Mouse (Mus musculus): ENCODE results near the gene Strn4. TPM values are rescaled to one million over a fixed set of nuclear protein-coding genes. Genes with fewer than 3 reads are reported as not detected.

The Strn4 gene
- polyA plus RNA-seq, 1 experiment from 2014 or later: 73.9 TPM

DNA sequence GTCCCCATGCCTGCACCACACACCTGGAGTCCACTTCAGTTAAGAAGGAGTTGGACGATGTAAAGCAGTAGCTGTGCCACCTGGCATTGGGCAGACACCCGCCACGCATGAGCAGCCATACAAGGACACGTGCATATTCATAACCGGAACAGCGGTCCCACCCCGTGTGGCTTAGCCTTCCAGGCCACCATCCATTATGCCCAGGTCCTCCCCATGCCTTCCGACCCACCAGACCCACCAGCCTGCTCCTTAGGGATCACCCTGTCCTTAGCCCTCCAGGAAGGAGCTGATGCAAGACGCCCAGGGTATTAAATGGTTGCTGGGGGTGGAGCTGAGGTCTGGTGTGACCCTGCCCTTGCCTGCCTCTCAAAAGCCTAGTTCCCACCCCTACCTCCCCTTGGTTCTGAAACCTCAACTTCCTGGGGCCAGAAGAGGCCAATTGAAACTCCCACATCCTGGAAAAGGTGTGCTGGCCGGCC is 31.2 kb upstream of the Strn4 start:
- Histone ChIP-seq H3K36me3 (peaks cover 9% of the 10 kb centered on the region; the same call in 1 of the 2 replicates), H3K4me3 (peak overlapping the region; percentile 73; the same call in 1 of the 2 replicates), H3K27ac (peak overlapping the region; percentile 78), H3K4me2 (peak overlapping the region; percentile 92), H3K27me3 (no peaks in the 10 kb centered on the region), H3K9me3 (replicated peaks) (no peaks in the 10 kb centered on the region), H3K9ac (0 out of 2 replicates have a peak overlapping the region, but pooled peaks have one; percentile 15), H3K4me1 (replicated peaks) (peaks cover 36% of the 10 kb centered on the region)
- no peak for ATAC-seq (replicated peaks; ENCODE audit: insufficient number of reproducible peaks, insufficient read depth, low FRiP score, low read depth)
- WGBS: 80% methylated on average over 10 of the region's 10 CpGs

DNA sequence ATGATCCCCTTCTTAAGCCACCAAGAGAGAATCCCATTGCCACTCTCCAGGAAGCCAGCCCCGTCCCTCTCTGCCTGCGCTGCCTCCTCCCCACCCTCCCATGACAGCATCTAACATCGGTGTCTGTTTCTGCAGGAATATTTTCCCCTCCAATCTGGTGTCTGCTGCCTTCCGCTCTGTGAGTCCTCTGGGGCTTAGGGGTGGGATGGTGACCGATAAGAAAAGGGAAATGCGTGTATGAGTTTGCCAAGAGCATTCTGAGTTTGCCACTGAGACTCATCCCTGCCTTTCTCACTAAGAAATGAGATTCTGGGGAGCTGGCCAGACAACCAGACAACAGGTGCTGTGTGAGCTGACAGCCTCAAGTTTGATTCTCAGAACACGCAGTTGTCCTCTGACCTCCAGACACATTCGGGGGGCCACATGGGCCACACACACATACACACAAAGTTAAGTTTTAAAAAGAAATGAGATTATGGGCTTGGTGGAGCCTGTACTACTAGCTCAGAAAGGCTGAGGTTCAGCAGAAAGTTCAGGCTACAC is 30.1 kb upstream of the Strn4 start:
- Histone ChIP-seq H3K9ac (no peak overlapping the region), H3K4me1 (replicated peaks) (peaks cover 35% of the 10 kb centered on the region), H3K27ac (no peak overlapping the region), H3K4me2 (no peak overlapping the region), H3K9me3 (replicated peaks) (no peaks in the 10 kb centered on the region), H3K27me3 (no peaks in the 10 kb centered on the region), H3K36me3 (peaks cover 18% of the 10 kb centered on the region; the same call in 1 of the 2 replicates), H3K4me3 (no peak overlapping the region)
- no peak for ATAC-seq (replicated peaks; ENCODE audit: insufficient number of reproducible peaks, insufficient read depth, low FRiP score, low read depth)
- 68% methylated on average over 8 of the region's 8 CpGs for WGBS

DNA sequence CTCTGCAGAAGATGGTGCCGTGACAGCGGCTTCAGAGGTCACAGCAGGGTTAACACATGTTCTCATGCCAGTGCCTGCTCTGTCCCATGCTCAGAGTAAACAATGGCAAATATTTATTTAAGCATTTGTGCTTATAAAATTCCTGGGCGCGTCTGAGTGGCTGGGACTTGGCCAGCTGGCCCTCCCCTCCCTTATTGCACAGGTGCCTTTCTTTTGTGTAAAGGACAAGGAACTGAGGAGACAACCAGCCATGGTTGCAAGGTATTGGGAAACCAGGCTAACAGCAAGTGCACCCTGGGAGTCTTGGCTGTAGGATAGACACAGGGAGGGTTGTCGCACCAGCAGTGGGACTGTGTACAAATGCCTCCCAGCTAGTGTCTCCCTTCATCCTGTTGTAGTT is 23.4 kb upstream of the Strn4 start:
- H3K27ac ChIP-seq: no peak overlapping the region
- no peak overlapping the region for H3K4me2 ChIP-seq
- H3K4me1 ChIP-seq (replicated peaks): peaks cover 15% of the 10 kb centered on the region
- no peak overlapping the region for H3K4me3 ChIP-seq
- no peak for ATAC-seq (replicated peaks; ENCODE audit: insufficient number of reproducible peaks, insufficient read depth, low FRiP score, low read depth)
- H3K9me3 ChIP-seq (replicated peaks): no peaks in the 10 kb centered on the region
- 66% methylated on average over 5 of the region's 5 CpGs for WGBS
- H3K27me3 ChIP-seq: no peaks in the 10 kb centered on the region
- H3K36me3 ChIP-seq: peaks cover 31% of the 10 kb centered on the region; the same call in 1 of the 2 replicates
- H3K9ac ChIP-seq: no peak overlapping the region

DNA sequence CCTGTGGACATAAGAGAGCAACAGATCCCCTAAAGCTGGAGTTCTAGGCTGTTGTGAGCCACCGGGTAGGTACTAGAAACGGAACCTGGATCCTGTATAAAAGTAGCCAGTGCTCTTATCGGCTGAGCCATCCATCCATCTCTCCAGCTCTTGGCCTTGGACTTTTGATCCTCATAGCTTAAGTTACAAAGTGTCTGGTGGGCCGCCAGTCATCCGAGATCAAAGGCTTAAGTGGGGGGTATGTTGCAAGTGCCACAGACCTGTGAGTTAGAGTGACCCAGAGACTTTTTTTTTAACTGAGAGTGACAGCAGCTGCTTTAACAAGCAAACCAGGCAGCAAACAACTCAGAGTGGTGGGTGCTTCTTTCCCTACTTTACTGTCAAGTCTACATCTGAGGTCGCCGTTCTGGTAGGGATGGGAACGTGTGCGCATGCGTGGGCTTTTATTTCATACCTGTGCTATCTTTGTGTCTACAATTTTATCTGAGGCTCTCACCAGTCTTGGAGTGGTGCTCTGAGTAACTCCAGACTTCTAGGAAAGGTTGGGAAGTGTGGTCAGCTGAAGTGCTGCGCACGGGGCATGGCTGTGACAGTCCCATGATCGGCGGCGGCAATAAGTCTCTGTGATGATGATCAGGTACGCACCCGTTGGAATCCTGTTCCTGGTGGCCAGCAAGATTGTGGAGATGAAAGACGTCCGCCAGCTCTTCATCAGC is 22.5 kb upstream of the Strn4 start:
- H3K9ac ChIP-seq: peak overlapping the region; percentile 1; the same call in 1 of the 2 replicates
- H3K27ac ChIP-seq: peak overlapping the region; percentile 53; the same call in 1 of the 2 replicates
- no peaks in the 10 kb centered on the region for H3K27me3 ChIP-seq
- H3K4me1 ChIP-seq (replicated peaks): peaks cover 15% of the 10 kb centered on the region
- 40% methylated on average over 19 of the region's 19 CpGs for WGBS
- peak overlapping the region; percentile 50 for H3K4me2 ChIP-seq
- H3K36me3 ChIP-seq: peaks cover 25% of the 10 kb centered on the region; the same call in 1 of the 2 replicates
- peak; percentile 57; the same call in 1 of the 2 replicates for ATAC-seq (replicated peaks; ENCODE audit: insufficient number of reproducible peaks, insufficient read depth, low FRiP score, low read depth)
- H3K4me3 ChIP-seq: peak overlapping the region; percentile 37
- no peaks in the 10 kb centered on the region for H3K9me3 ChIP-seq (replicated peaks)

DNA sequence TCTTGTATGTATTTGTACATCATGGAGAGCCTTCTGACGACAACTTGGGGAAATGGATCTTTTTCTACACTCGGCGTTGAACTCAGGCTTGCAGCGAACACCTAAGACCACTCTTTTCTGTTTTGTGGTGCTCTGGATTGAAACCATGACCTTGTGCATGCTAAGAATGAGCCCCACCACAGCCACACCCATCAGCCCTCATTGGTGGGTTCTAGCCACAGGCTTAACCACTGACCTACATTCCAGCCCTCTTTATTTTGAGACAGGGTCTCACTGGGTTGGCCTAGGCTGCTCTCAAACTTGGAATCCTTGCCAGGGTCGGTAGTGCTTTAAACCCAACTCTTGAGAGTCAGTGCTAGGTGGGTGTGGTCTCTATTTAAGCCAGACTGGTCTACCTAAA is 20.8 kb upstream of the Strn4 start:
- WGBS: 88% methylated on average over 5 of the region's 5 CpGs
- Histone ChIP-seq H3K27ac (no peak overlapping the region), H3K9ac (no peak overlapping the region), H3K4me3 (no peak overlapping the region), H3K36me3 (peaks cover 19% of the 10 kb centered on the region; the same call in 1 of the 2 replicates), H3K9me3 (replicated peaks) (no peaks in the 10 kb centered on the region), H3K27me3 (no peaks in the 10 kb centered on the region), H3K4me1 (replicated peaks) (peaks cover 15% of the 10 kb centered on the region), H3K4me2 (no peak overlapping the region)
- ATAC-seq (replicated peaks; ENCODE audit: insufficient number of reproducible peaks, insufficient read depth, low FRiP score, low read depth): no peak

DNA sequence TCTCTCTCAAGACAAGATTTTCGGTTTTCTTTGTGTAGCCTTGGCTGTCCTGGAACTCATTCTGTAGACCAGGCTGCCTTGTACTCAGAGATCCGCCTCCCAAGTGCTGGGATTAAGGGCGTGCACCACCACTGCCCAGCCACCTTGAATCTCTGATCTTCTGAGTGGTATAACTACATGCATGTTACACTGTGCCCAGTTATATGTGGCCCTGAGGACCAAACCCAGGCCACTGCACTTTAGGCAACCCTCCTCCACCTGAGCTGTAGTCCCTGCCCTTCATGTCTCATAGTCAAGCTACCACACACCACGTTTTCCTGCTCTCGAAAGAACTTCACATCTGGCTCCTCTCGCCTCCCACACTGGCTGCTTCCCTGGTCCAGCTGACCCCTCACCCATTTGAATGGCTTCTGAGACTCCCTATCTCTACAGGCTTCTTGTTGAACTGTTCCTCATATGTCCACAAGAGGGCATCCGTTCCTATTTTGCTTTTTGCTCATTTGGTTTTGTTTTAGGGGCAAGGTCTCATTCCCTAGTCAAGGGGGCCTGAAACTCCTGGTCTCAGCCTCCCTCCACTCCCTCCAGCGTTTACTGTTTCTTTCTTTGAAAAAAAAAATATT is 11.2 kb upstream of the Strn4 start:
- H3K27me3 ChIP-seq: no peaks in the 10 kb centered on the region
- H3K36me3 ChIP-seq: peaks cover 20% of the 10 kb centered on the region
- no peak overlapping the region for H3K4me2 ChIP-seq
- ATAC-seq (replicated peaks; ENCODE audit: insufficient number of reproducible peaks, insufficient read depth, low FRiP score, low read depth): no peak
- no peaks in the 10 kb centered on the region for H3K9me3 ChIP-seq (replicated peaks)
- no peak overlapping the region for H3K4me3 ChIP-seq
- H3K4me1 ChIP-seq (replicated peaks): peaks cover 4% of the 10 kb centered on the region; the same call in 1 of the 2 replicates
- 28% methylated on average over 8 of the region's 8 CpGs for WGBS
- H3K9ac ChIP-seq: no peak overlapping the region
- H3K27ac ChIP-seq: no peak overlapping the region

DNA sequence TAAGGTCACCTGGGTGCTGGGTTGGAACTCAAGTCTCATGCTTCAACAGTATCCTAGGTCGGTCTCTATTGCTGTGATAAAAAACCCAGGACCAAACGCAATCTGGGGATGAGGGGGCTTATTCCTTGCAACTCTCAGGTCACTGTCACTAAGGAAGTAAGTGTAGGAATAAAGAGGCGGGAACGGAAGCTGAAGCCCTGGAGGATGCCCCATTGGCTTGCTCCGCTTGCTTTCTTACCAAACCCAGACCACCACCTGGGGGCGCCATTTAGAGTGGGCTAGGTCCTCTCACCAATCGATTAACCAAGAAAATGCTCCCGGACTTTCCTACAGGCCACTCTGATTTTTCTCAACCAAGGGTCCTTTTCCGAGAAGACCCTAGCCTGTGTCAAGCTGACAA is 7.8 kb upstream of the Strn4 start:
- peaks cover 25% of the 10 kb centered on the region for H3K4me1 ChIP-seq (replicated peaks)
- H3K4me3 ChIP-seq: no peak overlapping the region
- H3K36me3 ChIP-seq: peaks cover 22% of the 10 kb centered on the region
- no peak for ATAC-seq (replicated peaks; ENCODE audit: insufficient number of reproducible peaks, insufficient read depth, low FRiP score, low read depth)
- H3K9ac ChIP-seq: no peak overlapping the region
- H3K27ac ChIP-seq: no peak overlapping the region
- H3K9me3 ChIP-seq (replicated peaks): no peaks in the 10 kb centered on the region
- WGBS: 88% methylated on average over 9 of the region's 9 CpGs
- peaks cover 14% of the 10 kb centered on the region for H3K27me3 ChIP-seq
- no peak overlapping the region for H3K4me2 ChIP-seq

DNA sequence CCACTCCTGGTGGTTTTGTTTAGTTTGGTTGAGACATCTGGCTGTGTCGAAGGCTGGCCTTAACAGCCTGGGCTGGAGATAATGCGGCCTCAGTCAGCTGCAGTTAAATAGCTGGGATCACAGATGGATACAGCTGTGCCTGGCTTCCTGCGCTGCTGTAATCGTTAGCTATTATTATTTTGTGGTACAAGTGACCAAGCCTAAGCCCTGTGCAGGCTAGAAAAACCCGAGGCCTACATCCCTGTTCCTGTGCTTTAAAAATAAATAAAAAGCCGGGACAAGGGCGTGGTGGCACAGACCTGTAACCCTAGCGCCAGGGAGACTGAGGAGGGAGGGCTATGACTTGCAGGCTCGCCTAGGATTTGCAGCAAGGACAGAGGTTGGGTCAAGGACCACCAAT is 7.0 kb upstream of the Strn4 start:
- H3K4me1 ChIP-seq (replicated peaks): peaks cover 25% of the 10 kb centered on the region
- no peak overlapping the region for H3K9ac ChIP-seq
- H3K4me2 ChIP-seq: no peak overlapping the region
- WGBS: 85% methylated on average over 9 of the region's 9 CpGs
- no peaks in the 10 kb centered on the region for H3K9me3 ChIP-seq (replicated peaks)
- no peak overlapping the region for H3K27ac ChIP-seq
- peaks cover 26% of the 10 kb centered on the region for H3K36me3 ChIP-seq
- peaks cover 14% of the 10 kb centered on the region for H3K27me3 ChIP-seq
- H3K4me3 ChIP-seq: no peak overlapping the region
- no peak for ATAC-seq (replicated peaks; ENCODE audit: insufficient number of reproducible peaks, insufficient read depth, low FRiP score, low read depth)

DNA sequence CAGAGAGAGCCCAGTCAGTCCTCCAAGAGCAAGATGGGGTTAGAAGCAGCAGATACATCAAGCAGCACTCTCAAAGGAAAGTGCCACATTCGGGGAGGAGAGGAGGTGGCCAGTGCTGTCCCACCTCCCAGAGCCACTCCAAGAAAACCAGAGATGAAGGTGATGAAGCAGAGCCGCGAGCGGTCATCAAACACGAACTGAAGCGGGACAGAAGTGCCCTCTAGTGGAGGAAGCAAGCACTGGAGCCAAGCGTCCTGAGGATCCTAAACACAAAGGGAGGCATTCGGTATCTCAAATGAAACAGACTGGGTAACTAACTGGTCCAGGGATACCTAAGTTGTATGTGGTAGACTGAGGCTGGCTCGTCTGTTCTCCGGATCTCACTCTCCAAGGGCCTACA is 6.0 kb upstream of the Strn4 start:
- no peak overlapping the region for H3K27ac ChIP-seq
- 24% methylated on average over 10 of the region's 10 CpGs for WGBS
- peaks cover 21% of the 10 kb centered on the region for H3K4me1 ChIP-seq (replicated peaks)
- 0 out of 2 replicates have a peak, but pooled peaks have one; percentile 29 for ATAC-seq (replicated peaks; ENCODE audit: insufficient number of reproducible peaks, insufficient read depth, low FRiP score, low read depth)
- peaks cover 30% of the 10 kb centered on the region for H3K36me3 ChIP-seq
- H3K27me3 ChIP-seq: peaks cover 14% of the 10 kb centered on the region
- H3K9me3 ChIP-seq (replicated peaks): no peaks in the 10 kb centered on the region
- H3K9ac ChIP-seq: no peak overlapping the region
- H3K4me3 ChIP-seq: no peak overlapping the region
- no peak overlapping the region for H3K4me2 ChIP-seq

DNA sequence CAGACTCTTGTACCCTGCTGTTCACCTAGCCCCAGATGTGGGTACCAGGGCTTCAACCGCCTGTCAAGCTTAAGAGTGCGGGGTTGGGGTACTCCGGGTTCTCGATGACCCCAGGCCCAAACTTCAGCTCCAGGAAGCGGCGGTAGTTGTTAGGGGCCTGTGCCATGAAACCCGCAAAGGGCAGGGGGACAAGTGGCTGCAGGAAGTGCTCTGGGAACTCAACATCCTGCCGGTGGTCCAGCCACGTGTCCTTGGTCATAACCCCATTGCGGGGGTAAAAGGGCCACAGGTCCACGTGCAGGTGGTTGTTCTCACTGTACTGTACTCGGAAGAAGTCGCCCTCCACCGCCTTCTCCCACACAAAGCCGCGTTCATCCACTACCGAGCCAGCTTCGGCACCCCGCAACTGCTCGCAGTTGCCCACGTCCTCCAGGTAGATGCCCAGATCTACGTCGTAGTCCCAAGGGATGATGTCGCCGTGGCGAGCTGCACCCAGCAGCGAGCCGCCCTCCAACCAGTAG is 5.2 kb upstream of the Strn4 start:
- WGBS: 66% methylated on average over 28 of the region's 28 CpGs
- Histone ChIP-seq H3K9me3 (replicated peaks) (no peaks in the 10 kb centered on the region), H3K27ac (no peak overlapping the region), H3K4me3 (peak overlapping the region; percentile 46), H3K36me3 (peaks cover 30% of the 10 kb centered on the region), H3K4me2 (peak overlapping the region; percentile 81), H3K4me1 (replicated peaks) (peaks cover 24% of the 10 kb centered on the region), H3K27me3 (peaks cover 14% of the 10 kb centered on the region), H3K9ac (peak overlapping the region; percentile 47; the same call in 1 of the 2 replicates)
- ATAC-seq (replicated peaks; ENCODE audit: insufficient number of reproducible peaks, insufficient read depth, low FRiP score, low read depth): no peak

All from heart, embryonic 15.5 days (tissue).